Mouse (Mus musculus) midbrain, postnatal 0 days (tissue): Measurements from ENCODE around the gene Gm20388. TPM values are rescaled to one million over a fixed set of nuclear protein-coding genes. Genes with fewer than 3 reads are reported as not detected.
A peak's percentile ranks its signal among the peaks of the same experiment; 100 is the strongest.

Experiments
- ATAC-seq: fragments of 200-750 bp; cut with Nextera tagmentation; 2 replicates; pipeline ENCODE4 v1.8.0; 2017; ENCODE audit warnings: moderate number of reproducible peaks, mild to moderate bottlenecking, moderate TSS enrichment, moderate library complexity; ENCODE audit not compliant: low FRiP score
- DNase-seq: peaks from one replicate; pipeline ENCODE4 v3.0.0-alpha.2; 2015; ENCODE audit warnings: low spot score
- H3K27ac ChIP-seq: fragments of 300-500 bp; sonication (generic); 2 replicates; pipeline ENCODE4 v1.5.1; 2014; ENCODE audit warnings: low read depth, mild to moderate bottlenecking, low read length, mixed read lengths
- H3K27me3 ChIP-seq: fragments of 300-500 bp; sonication (generic); 2 replicates; pipeline ENCODE4 v1.6.1; 2014; ENCODE audit warnings: low read length, control low read depth, mixed read lengths; ENCODE audit not compliant: insufficient read depth
- H3K36me3 ChIP-seq: fragments of 300-500 bp; sonication (generic); 2 replicates; pipeline ENCODE4 v1.6.1; 2014; ENCODE audit warnings: low read length, control low read depth, mixed read lengths; ENCODE audit not compliant: insufficient read depth
- H3K4me1 ChIP-seq: fragments of 300-500 bp; sonication (generic); 2 replicates; pipeline ENCODE4 v1.6.1; 2014; ENCODE audit warnings: mild to moderate bottlenecking, control low read depth, antibody characterized with exemption, low read length, mixed read lengths; ENCODE audit not compliant: insufficient read depth
- H3K4me2 ChIP-seq: fragments of 300-500 bp; sonication (generic); 2 replicates; pipeline ENCODE4 v1.6.1; 2014; ENCODE audit warnings: low read depth, mild to moderate bottlenecking, low read length, mixed read lengths; ENCODE audit not compliant: poor library complexity, severe bottlenecking
- H3K4me3 ChIP-seq: fragments of 300-500 bp; sonication (generic); 2 replicates; pipeline ENCODE4 v1.5.1; 2014; ENCODE audit warnings: low read depth, mild to moderate bottlenecking, low read length, moderate library complexity
- H3K9ac ChIP-seq: fragments of 300-500 bp; sonication (generic); replicated peaks from 2 replicates; pipeline ENCODE4 v1.6.1; 2014; ENCODE audit warnings: mild to moderate bottlenecking, low read length, moderate library complexity, mixed read lengths; ENCODE audit not compliant: poor library complexity, severe bottlenecking
- H3K9me3 ChIP-seq: fragments of 300-500 bp; sonication (generic); 2 replicates; pipeline ENCODE4 v1.6.1; 2016; ENCODE audit warnings: low read length, control low read depth
- CTCF ChIP-seq: IDR thresholded peaks from 2 replicates; pipeline ENCODE4 v1.5.1; 2016; ENCODE audit warnings: antibody characterized with exemption, mild to moderate bottlenecking
- WGBS: fragments of 180-500 bp; shearing (Covaris S2); extraction: QIAGEN DNeasy Blood & Tissue Kit; methylation state at CpG from one replicate; pipeline ENCODE4 v1.1.7; 2014; 5-methylcytosine and 5-hydroxymethylcytosine counted together
- polyA plus RNA-seq: library from polyadenylated mRNA; unstranded; fragments of >200 nt; fragmentation: Nextera tagmentation; extraction: Ambion mirVana; gene quantifications from 2 replicates; pipeline ENCODE4 v1.2.1, GENCODE M21; 2015
- total RNA-seq: library from RNA; depleted of rRNA; stranded (reverse); fragments of >200 nt; gene quantifications from 2 replicates; pipeline ENCODE4 v1.2.3, GENCODE M21; 2014

Gene Gm20388
- total and polyA plus RNA-seq, 2 experiments from 2014 or later: 74.2 TPM; not detected in 1

DNA sequence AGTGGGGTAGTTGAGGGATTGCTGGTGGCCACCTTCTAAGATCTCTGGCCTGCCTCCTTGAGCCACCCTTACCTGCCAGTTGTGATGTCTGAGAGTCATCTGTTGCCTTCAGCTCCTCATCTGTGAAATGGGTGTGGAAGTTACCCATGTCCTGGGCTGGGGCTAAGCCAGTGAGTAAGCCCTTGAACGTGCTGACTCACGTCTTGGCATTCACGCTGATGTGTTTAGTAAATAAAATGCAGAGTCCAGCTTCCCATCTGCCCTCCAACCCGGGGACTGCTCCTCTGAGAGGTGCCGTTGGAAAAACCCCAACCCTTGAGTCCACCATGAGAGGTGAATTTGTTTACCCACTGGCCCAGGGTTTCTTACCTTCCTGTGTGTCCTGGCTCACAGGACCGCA, 3435.2 kb downstream of the Gm20388 start:
- ATAC-seq (no peak), DNase-seq (no peak)
- Histone ChIP-seq H3K4me1 (no peaks in the 10 kb centered on the region), H3K36me3 (peaks cover 8% of the 10 kb centered on the region; the same call in 1 of the 2 replicates), H3K27ac (no peak overlapping the region), H3K4me3 (no peak overlapping the region), H3K9me3 (no peaks in the 10 kb centered on the region), H3K27me3 (no peaks in the 10 kb centered on the region), H3K9ac (no peak overlapping the region), H3K4me2 (no peak overlapping the region)
- no peak for TF ChIP-seq CTCF
- 85% methylated on average over 6 of the region's 6 CpGs for WGBS

GRCm38 (mm10) chr8:123347293-123347692, 3436.7 kb downstream of the Gm20388 start:
- no peak for ATAC-seq
- no peak for TF ChIP-seq CTCF

GRCm38 (mm10) chr8:123348237-123348843, 3437.7 kb downstream of the Gm20388 start:
- H3K27ac ChIP-seq: no peak overlapping the region
- ATAC-seq: no peak

More at GRCm38 (mm10) chr8:123347293-123347692, 3436.7 kb downstream of the Gm20388 start:
- H3K9me3 ChIP-seq: no peaks in the 10 kb centered on the region
- no peak overlapping the region for H3K4me3 ChIP-seq
- H3K27ac ChIP-seq: no peak overlapping the region
- H3K9ac ChIP-seq: no peak overlapping the region
- 74% methylated on average over 2 of the region's 2 CpGs for WGBS
- no peak overlapping the region for H3K4me2 ChIP-seq
- no peaks in the 10 kb centered on the region for H3K4me1 ChIP-seq
- H3K27me3 ChIP-seq: no peaks in the 10 kb centered on the region
- peaks cover 8% of the 10 kb centered on the region; the same call in 1 of the 2 replicates for H3K36me3 ChIP-seq
- no peak for DNase-seq

GRCm38 (mm10) chr8:123349073-123349472, 3438.4 kb downstream of the Gm20388 start:
- Histone ChIP-seq H3K9ac (no peak overlapping the region), H3K27ac (no peak overlapping the region), H3K4me3 (no peak overlapping the region), H3K4me1 (no peaks in the 10 kb centered on the region), H3K9me3 (no peaks in the 10 kb centered on the region), H3K27me3 (no peaks in the 10 kb centered on the region), H3K4me2 (no peak overlapping the region), H3K36me3 (peaks cover 8% of the 10 kb centered on the region; the same call in 1 of the 2 replicates)
- no peak for TF ChIP-seq CTCF
- no peak for DNase-seq
- WGBS: 75% methylated on average over 4 of the region's 4 CpGs
- no peak for ATAC-seq

More at GRCm38 (mm10) chr8:123348237-123348843, 3437.7 kb downstream of the Gm20388 start:
- DNase-seq: peak; percentile 63
- Histone ChIP-seq H3K36me3 (peaks cover 8% of the 10 kb centered on the region; the same call in 1 of the 2 replicates), H3K9me3 (no peaks in the 10 kb centered on the region), H3K4me3 (no peak overlapping the region), H3K4me2 (no peak overlapping the region), H3K4me1 (no peaks in the 10 kb centered on the region), H3K27me3 (no peaks in the 10 kb centered on the region), H3K9ac (no peak overlapping the region)
- TF ChIP-seq CTCF: no peak
- 65% methylated on average over 9 of the region's 9 CpGs for WGBS

DNA sequence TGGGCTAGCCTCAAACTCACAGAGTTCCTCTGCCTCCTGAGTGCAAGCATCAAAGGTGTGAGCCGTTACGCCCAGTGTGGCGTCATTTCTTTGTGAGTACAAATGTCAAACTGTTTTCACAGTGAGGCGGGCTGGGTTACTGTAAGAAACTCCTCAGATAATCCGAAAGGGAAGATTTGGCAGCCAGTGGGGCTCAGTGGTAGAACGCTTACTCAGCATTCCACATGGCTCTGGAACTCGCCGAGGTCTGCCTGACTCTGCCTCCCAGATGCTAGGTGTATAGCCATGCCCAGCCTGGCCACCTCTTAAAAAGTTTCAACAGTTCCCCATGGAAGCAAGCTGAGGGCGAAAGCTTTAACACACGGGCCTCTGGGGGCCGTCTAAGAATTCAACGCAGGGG, 3441.5 kb downstream of the Gm20388 start:
- Histone ChIP-seq H3K4me1 (no peaks in the 10 kb centered on the region), H3K27ac (no peak overlapping the region), H3K4me2 (no peak overlapping the region), H3K4me3 (no peak overlapping the region), H3K27me3 (no peaks in the 10 kb centered on the region), H3K9me3 (no peaks in the 10 kb centered on the region), H3K36me3 (peaks cover 22% of the 10 kb centered on the region), H3K9ac (no peak overlapping the region)
- ATAC-seq (no peak), DNase-seq (no peak)
- TF ChIP-seq CTCF: no peak
- 87% methylated on average over 12 of the region's 12 CpGs for WGBS

DNA sequence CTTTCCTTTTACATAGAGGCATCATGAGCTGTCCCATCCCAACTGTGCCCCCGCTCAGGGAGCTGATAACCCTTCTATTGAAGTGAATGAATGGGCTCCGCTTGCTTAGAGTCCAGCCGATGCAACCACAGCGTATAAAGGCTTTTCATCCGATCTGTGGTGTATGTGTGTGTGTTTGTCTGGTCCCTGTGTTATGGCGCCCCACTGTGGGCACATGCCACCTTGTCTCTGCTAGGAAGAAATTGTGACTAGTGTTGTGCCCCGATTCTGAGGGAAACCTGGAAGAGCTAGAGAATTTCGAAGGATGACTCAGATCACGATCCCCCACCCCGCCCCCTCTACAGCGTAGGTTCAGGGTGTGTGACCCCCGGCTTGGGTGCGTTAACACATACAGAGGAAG, 3442.1 kb downstream of the Gm20388 start:
- H3K27ac ChIP-seq: no peak overlapping the region
- DNase-seq: peak; percentile 70
- H3K36me3 ChIP-seq: peaks cover 29% of the 10 kb centered on the region
- WGBS: 30% methylated on average over 13 of the region's 13 CpGs
- no peak overlapping the region for H3K9ac ChIP-seq
- peak; percentile 79 for TF ChIP-seq CTCF
- H3K4me3 ChIP-seq: no peak overlapping the region
- H3K4me2 ChIP-seq: no peak overlapping the region
- ATAC-seq: 0 out of 2 replicates have a peak, but pooled peaks have one; percentile 27
- H3K4me1 ChIP-seq: no peaks in the 10 kb centered on the region
- no peaks in the 10 kb centered on the region for H3K9me3 ChIP-seq
- H3K27me3 ChIP-seq: no peaks in the 10 kb centered on the region
